Mouse (Mus musculus): ENCODE data around the gene 4930558K02Rik.

The 4930558K02Rik gene

DNA sequence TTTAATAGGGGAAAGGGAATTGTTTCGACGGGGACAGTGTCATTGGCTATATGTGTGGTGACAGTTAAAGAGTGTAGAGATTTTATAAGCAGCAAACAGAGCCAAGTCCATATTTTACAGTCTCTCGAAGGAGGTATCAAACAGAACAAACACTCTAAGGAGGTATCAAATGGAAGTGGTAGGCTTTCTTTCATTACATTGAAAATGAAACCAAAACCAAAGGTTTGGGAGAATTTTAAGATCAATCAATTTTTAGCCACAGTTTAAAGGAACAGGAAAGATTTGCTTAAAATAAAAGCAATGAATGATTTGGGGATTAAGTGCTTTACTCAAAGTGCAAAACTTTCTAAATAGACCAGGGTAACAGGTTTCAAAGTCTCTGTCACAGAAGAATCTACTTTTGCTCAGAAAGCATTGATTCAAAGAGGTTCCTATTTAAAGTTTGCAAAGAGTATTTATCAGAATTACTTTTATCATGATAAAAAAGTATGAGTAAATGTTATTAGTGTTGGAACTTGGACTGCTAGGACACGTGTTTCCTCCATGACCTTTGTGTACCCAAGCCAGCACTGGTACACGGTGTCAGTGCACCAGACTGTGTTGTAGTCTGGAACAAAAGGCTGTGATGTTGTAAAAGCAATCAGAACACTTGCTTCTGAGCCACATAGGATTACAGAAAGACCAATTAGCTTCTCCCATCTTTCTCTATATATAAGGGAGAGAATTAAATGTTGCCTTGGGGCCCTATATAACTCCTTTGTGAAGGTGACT is 28.2 kb downstream of the 4930558K02Rik start:
- DNase-seq (ENCODE audit: low read depth): no peak

DNA sequence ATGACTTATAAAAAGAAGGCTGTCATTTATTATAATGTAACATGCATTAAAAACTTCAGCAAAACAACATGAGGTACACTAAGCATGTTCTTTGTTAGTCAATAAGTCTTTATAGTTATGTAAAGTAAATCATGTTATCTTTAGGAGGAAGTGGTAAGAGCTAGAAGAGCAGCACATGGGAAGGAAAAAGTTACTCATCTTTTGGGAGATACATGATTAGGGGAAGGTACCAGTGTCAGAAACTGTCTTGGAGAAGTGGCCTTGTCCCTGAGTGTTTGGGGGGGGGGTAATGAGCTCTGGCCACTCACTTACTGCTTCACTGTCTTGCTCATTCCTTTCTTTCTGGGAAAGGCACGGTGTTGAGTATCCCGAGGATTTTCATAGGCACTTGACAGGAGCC is 37.4 kb downstream of the 4930558K02Rik start:
- no peak for DNase-seq (ENCODE audit: low read depth)

- no peak for DNase-seq (ENCODE audit: low read depth)
Observed at GRCm38 (mm10) chr1:161932286-161932685, 47.1 kb downstream of the 4930558K02Rik start.

DNA sequence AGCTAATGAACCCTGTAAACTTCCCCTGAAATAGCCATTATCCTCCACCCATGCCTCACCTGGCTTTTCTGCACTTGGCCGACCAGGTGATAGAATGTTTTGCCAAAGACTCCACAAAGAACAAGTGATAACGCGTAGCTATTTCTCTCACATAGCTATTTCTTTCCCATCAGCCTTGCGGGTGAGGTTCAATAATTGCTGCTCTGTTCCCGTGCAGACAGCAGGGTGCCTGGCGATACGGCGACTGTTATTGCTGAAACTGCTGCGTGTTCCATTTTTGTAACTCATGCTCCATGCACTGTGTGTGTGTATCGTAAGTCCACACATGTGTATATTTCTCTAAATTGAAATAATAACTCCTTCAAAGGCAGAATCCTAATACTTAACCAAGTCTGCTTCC is 47.6 kb downstream of the 4930558K02Rik start:
- no peak for DNase-seq (ENCODE audit: low read depth)

GRCm38 (mm10) chr1:161931313-161931712 is 48.1 kb downstream of the 4930558K02Rik start:
- DNase-seq (ENCODE audit: low read depth): no peak

DNA sequence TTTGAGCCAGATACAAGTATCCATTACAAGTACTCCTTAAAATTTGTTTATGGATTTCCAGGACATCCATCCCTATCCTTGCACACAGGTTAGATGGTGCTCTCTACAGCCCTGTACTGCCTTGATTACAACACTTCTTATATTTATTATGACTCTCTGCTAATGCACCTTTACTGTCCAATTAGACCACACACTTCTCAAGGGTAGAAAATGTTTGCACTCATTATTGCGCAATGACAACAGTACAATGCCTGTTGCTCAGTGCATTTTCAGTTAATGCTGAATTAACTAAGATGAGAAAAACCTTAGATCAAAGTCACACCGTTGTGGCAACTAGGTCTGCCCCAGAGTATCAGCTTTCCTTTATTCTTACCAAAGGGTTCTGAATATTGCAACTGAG is 51.5 kb downstream of the 4930558K02Rik start:
- DNase-seq (ENCODE audit: low read depth): no peak

DNA sequence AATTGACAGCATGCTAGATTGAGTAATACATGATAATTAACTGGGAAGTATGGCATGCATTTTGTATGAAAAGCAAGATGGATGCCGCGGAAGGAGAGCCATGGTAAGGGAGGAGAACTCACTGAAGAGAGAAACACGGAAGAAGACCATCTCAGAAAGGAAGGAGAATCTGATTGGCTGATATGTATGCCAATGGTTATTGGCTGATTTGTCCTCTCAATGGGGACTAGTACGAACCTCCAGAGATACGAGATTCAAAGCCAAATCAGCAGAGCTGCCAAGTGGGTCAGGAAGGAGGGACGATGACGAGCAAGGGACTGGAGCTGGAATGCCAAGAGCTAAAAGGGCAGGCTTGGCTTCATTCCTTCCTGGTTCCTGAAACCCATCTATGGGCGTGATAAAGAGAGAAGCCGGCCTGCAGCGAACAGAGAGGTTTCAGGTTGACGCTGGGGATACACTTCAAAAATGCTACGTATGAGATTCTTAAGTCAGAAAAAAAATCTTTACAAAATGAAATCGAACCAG is 54.1 kb downstream of the 4930558K02Rik start:
- DNase-seq (ENCODE audit: low read depth): no peak

DNA sequence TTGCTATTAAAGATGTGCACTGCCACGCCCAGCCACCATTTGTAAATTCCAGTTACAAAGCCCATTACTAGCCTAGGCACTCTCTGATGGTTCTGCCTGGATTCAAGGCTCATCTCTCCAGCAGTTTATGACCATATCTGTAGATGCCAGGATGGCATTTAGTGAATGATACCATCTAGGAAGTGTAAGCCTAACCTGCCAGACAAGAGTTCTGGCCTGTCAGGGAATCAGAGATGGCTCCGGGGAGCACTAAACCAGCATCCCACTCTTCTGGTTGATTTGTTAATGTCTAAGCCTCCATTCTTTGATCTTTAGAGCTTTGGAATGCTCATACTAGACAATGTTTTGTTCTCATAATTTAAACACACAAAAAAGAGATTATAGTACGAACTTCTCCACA is 55.1 kb downstream of the 4930558K02Rik start:
- no peak for DNase-seq (ENCODE audit: low read depth)

GRCm38 (mm10) chr1:161921928-161922327 is 57.5 kb downstream of the 4930558K02Rik start:
- DNase-seq (ENCODE audit: low read depth): no peak

- no peak for DNase-seq (ENCODE audit: low read depth)
Observed at GRCm38 (mm10) chr1:161920475-161921454, 58.7 kb downstream of the 4930558K02Rik start.

DNA sequence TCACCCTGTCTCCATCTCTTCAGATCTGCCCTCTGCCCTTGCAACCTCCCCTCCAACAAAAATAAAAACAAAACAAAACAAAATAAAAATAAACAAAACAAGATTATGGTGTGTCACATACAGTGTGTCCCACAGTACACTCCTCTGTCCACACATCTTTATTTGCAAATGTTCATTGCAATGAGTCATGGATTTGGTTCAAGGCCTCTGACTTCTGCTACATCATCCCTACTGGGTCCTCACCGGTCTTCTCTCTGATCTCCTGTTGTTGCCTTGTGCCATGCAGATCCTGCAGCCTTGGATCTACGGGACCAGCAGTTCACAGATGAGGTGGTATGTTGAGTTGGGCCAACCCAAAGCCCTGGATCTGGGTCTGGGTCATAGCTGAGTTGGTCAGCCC is 59.8 kb downstream of the 4930558K02Rik start:
- no peak for DNase-seq (ENCODE audit: low read depth)

DNA sequence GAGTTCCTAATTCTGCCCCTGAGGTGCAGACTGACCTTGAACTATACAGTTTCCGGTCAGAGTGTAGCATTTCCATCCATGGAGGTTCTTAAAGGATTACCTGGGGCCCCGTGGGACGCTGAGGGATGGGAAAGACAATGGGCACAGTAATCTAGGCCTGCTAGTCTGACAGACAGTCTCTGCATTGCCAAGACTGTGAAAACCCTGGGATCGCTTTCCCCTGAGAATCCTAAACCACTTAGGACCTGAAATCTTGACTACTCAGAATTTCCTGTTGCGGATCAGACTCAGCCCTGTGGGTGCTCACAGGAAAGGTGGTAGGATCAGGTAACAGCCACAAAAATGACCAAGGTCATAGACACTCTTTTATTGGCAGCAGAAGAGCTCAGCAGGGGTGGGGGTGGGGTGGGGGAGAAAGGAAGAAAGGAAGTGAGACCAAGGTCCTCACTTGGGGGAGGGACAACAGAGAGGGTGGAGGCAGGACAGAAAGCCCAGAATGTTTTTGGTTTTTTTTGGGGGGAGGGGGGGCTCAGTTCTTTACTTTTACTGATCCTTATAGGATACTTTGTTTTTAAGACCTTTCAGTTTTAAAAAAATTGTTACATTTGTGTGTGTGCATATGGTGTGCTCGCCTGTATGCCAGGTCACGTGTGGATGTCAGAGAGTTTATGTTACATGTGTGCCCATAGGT is 60.6 kb downstream of the 4930558K02Rik start:
- no peak for DNase-seq (ENCODE audit: low read depth)

- no peak for DNase-seq (ENCODE audit: low read depth)
Observed at GRCm38 (mm10) chr1:161917940-161918484, 61.4 kb downstream of the 4930558K02Rik start.

DNA sequence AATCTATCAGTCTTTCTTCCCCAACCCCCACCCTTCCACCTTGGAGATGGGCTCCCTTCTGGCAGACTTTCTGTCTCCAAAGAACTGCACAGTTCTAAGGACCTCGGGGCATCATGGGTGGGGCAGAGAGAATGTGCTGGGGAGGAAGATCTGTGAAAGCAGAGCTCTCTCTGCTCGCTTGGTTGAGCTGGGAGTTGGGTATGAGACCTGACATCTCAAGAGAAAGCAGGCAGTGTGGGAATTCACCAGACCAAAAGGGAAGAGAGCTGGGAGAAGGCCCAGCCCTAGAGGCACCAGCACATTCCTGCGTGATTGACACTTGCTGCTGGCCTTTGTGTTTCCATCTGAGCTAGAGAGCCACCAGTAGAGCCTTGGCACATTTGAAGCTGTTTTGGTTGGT is 63.4 kb downstream of the 4930558K02Rik start:
- DNase-seq (ENCODE audit: low read depth): no peak

DNA sequence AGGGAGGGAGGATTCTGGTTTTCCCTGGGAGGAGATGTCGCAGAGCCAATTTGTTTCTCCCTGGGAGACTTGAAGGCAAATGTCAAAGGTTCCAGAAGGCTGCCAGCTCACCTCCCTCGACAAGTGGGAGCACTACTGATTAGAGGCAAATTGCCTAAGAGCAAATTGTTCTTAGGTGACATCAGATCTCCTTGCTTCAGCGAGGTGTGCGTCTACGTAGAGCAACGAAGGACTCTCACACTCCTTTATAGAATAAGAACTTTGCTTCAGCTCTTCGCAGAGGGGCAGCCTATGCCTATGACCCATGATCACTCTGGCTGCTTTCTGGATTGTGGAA is 65.8 kb downstream of the 4930558K02Rik start:
- no peak for DNase-seq (ENCODE audit: low read depth)

DNA sequence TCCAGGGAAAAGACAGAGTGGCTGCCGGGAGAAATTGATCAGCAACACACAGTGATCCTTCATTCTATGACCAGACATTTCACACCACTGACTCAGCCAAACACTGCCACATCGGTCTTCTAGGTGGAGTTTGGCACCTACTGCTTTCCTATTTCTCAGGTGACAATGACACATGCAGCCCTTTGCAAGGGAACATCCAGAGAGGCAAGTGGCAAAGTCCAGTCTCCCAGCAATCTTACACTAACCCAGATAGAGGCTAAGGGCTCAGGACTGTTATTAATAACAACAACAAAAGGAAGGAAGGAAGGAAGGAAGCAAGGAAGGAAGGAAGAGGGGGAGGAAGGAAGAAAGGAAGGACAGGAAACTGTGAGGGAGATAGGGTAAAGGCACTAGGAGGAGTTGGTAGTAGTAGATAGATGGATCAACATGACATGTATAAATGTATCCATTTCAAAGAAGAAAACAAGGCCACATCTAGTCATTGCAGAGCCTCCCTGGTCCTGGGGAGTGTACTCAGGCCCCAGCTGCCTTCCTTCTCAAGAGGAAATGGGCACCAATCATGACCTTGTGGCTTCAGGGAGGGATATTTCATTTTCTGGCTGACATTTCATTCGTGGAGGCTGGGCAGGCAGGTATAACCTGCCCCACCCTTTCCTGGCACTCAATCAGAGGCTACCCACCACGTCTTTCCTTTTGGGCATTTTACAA is 66.3 kb downstream of the 4930558K02Rik start:
- no peak for DNase-seq (ENCODE audit: low read depth)

- no peak for DNase-seq (ENCODE audit: low read depth)
Observed at GRCm38 (mm10) chr1:161909074-161909473, 70.4 kb downstream of the 4930558K02Rik start.

- no peak for DNase-seq (ENCODE audit: low read depth)
Observed at GRCm38 (mm10) chr1:161907795-161908457, 71.5 kb downstream of the 4930558K02Rik start.

GRCm38 (mm10) chr1:161907111-161907510 is 72.3 kb downstream of the 4930558K02Rik start:
- DNase-seq (ENCODE audit: low read depth): no peak

DNA sequence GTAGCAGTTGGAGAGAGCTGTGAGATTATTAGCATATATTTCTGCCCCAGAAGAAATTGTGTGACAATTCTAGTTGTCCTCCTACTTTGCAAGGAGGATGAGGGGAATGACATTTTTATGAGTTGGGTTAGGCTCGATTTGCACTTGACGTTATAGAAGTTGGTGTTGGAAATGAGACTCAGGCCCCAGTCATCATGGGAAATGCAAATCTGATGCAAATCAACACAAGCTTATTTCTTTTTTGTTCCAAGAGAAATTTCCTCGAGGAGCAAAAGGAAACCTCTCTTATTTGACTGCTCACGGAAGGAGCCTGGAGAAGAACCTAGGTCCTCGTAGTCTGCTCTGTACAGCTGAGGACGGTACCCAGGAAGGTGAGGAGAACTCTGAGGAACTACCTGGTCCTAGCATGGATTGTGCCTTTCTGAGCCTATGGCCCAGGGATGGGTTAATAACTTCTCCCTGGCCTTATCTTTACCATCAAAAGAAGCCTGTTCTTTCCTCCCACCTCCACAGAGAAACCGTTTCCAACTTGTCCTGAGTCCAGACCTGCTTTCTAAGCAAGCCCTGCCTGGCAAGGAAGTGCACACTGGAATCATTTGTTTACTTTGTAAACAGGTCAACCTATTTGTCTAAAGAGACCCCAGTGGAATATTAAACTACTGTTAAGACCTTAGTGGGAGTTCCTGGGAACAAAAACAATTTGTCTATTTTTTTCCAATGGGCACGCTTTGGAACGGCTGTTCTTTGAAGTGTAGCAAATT is 76.6 kb downstream of the 4930558K02Rik start:
- DNase-seq (ENCODE audit: low read depth): no peak
